Mouse (Mus musculus): ENCODE measurements around the gene Gm10217.

DNA sequence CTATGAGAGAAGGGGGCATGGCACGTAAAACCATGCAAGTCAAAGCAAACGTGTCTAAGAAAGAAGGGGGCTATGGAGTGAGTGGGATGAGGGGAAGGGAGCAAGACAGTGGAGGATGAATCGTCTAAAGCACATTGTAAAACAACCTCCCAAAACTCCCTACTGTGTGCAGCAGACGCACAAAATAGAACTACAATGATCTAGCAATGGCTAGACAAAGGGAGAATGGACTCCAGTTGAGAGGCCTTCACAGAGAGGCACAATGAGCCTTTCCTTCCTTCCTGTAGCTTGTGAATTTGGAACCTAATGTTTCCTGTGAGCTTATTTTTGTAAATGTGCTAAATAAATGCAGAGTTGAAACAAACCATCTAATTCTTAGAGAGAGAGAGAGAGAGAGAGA is 22.7 kb downstream of the Gm10217 start:
- no peak for TF ChIP-seq POLR2A (IDR thresholded peaks at IDR 0.05; ENCODE audit: low read depth, low read length)
- no peak for TF ChIP-seq ELF1 (IDR thresholded peaks at IDR 0.05; ENCODE audit: low read depth, low read length)
